Mouse (Mus musculus): Measurements from ENCODE around the gene Entr1. TPM values are rescaled to one million over a fixed set of nuclear protein-coding genes. Genes with fewer than 3 reads are reported as not detected.

Gene Entr1
- polyA plus RNA-seq (2012; rRNA removed; ENCODE audit: low replicate concordance) = 101 and 135 TPM in 2 replicates

DNA sequence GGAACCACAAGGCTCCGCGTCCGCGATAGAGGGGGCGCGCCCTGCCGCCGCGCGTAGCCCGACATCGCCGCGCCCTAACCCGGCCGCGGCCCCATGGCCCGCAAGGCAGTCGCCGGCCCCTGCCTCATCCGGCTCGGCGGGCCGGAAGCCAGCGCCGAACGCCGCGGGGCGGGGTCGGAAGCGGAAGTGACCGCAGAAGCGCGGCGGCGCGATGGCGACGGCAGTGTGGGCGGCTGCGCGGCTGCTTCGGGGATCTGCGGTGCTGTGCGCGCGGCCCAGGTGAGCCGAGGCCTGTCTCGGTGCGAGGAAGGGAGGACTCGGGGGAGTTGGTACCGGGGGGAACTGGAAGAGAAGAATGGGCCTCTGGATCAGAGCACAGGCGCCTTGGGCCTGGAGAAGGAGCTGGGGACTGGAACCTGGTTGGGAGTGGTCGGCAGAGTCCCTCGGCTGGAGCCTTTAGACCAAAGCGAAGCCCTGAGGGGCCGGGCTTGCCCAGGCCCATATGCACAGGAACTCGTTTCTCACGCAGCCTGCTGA is at the start of gene Entr1, which contains the start of gene Pmpca:
TSS of gene Entr1 (minus strand) at position 163 of the 537 bp plus-strand sequence.
TSS of gene Pmpca (plus strand) at position 186 of the 537 bp plus-strand sequence.

DNA sequence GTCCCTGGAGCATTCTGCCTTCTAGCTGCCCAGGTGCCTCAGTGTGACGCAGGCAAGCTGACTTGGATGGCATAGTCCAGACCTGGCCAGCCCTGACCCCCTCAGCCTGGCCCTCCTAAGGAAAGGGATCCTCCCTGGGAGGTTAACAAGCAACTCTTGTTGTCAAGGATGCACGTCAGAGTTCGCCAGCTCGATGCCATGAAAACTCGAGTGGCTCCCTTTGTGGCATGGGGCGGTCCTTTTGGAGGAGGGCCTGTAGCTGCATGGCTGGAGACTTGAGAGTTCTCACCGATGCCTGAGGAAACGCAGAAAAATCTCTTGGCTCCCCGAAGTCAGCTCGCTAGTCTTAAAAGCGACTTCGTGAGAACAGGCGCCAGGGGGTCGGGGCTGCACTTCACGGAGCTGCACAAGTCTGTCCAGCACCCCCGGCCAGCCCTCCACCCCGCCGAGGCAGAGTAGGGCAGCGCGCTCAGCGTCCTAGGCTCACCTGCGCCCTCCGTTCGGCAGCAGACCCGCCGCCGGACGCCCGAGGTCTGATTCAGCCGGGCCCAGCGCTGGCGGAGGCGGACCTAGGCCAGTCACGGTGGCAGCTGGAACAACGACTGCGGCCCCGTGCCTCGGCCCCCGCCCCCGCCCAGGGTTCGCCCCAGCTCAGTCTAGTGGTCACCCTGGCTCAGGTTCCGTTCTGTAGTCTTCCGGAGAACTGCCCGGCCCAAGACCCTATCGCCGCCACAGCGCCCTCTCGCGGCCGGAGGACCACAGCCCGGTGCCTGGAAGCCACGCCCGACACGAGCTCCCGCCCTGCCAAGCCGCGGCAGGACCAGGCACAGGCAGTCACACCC is 19.6 kb upstream of the Entr1 start, which contains the start of gene Inpp5e:
TSS of gene Inpp5e (minus strand) at position 689 of the 842 bp plus-strand sequence.

DNA sequence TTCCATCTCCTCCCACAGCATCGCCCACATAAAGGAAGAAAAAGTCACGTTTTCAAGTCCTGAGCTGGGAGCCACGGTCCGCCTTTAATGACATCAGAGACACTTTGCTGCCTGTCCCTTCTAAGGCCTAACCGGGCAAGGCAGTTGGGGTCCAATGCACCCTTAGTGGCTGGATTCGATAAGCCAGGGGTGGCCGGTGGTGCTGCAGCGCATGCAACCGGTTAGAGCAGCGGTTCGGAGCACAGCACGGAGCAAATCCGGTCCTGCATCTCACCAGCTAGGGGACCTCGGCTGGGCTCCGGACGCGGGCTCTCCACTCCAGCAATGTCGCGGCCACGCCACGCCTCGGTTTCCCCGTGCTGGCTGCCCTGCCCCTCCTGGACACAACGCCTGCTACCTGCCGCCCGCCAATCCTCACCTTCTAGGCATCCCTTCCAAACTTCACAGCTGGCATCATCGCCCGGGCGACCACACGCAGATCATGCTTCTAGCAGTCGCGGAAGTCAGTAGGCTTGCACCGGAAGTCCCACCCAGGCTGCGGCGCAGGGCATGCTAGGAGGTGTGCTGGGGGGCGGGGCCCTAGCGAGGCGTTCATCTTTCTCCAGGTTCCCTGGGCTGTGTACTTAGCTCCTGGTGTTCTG is 8.9 kb downstream of the Entr1 start, which contains the start of gene Snapc4:
TSS of gene Snapc4 (minus strand) at position 523 of the 641 bp plus-strand sequence.

DNA sequence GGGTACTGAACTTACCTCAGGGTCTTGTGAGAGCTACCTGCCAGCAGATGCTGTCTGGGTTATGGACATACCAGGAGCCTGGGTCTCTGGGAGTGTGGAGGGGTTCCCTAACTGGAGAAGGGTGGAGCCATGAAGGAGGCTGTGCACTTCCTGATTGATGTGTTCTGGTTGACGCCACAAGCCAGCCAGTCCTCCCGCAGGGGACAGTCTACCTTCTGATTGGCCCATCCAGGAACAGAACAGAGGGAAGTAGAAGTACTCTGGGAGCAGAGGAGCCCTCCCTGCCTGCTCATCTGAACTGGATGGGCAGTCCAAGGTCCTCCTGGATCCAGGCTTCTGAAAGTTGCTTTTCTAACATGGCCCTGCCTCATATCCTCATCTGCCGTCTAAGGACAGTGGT is 28.3 kb downstream of the Entr1 start, which contains the start of gene Card9:
TSS of gene Card9 (minus strand) at position 147 of the 400 bp plus-strand sequence.

DNA sequence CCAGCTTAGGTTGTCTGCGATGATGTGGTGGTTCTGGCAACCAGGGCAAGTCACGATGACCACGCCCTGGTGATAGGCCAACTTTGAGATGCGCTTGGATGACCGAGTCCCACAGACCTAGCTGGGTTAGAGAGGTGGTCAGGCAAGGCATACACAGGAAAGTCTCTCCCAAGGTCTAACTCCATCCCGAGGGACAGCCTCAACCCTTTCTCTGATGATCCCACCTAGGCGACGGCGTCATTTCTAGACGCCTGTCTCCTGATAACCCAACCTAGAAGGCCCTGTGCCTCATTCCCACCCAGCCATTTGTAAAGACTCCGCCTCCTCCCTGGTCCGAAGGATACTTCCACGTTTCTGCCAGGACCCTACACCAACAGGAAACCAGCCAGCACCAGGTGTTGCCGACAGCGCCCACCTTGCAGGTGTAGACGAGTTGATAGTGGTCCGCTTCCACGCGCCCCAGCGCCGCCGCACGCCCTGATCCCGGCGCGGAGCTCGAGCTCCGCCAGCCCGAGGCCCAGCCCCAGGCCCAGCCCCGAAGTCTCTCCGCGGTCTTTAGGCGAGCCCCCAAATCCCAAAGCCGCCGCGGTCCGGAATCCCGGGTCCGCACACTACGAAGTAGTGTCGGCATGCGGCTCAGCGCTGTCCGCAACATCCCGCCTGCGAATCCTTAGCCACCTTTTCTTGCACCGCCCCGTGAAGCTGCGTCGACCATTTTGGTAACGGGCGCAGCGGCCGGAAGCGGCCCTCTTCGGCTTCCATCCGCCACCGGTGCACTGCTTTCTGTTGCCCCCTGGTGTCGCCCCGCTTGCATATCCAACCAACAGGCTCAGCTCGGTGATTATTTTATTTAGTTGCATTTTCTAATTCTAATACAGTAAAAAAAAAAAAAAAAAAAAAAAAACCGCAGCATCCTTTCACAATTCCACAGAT is 37.5 kb downstream of the Entr1 start, which contains the start of gene Dnlz:
TSS of gene Dnlz (minus strand) at position 753 of the 933 bp plus-strand sequence.

Other genes with a start within 250 kb of the Entr1 start
- not detected in 2 replicates for gene Lhx3, start 181.0 kb downstream of the Entr1 start, polyA plus RNA-seq (2012; rRNA removed; ENCODE audit: low replicate concordance)
- gene Qsox2, start 151.8 kb downstream of the Entr1 start, polyA plus RNA-seq (2012; rRNA removed; ENCODE audit: low replicate concordance) = 14.7 and 18.8 TPM in 2 replicates
- gene Ccdc187, start 94.8 kb downstream of the Entr1 start, polyA plus RNA-seq (2012; rRNA removed; ENCODE audit: low replicate concordance) = 0.11 and 8.5 TPM in 2 replicates
- 16.2 and 35.7 TPM in 2 replicates for gene Gpsm1, start 73.8 kb downstream of the Entr1 start, polyA plus RNA-seq (2012; rRNA removed; ENCODE audit: low replicate concordance)
- gene Dnlz, start 37.2 kb downstream of the Entr1 start, polyA plus RNA-seq (2012; rRNA removed; ENCODE audit: low replicate concordance) = 29.0 and 35.4 TPM in 2 replicates
- gene Card9, start 28.4 kb downstream of the Entr1 start, polyA plus RNA-seq (2012; rRNA removed; ENCODE audit: low replicate concordance) = 5.6 and 7.3 TPM in 2 replicates
- 27.9 and 57.8 TPM in 2 replicates for gene Snapc4, start 8.7 kb downstream of the Entr1 start, polyA plus RNA-seq (2012; rRNA removed; ENCODE audit: low replicate concordance)
- gene Pmpca, start within 50 bp of the Entr1 start, polyA plus RNA-seq (2012; rRNA removed; ENCODE audit: low replicate concordance) = 53.8 and 54.1 TPM in 2 replicates
- gene Inpp5e, start 19.9 kb upstream of the Entr1 start, polyA plus RNA-seq (2012; rRNA removed; ENCODE audit: low replicate concordance) = 24.4 and 34.8 TPM in 2 replicates
- gene Sec16a, start 55.9 kb upstream of the Entr1 start, polyA plus RNA-seq (2012; rRNA removed; ENCODE audit: low replicate concordance) = 64.2 and 91.7 TPM in 2 replicates
- 46.1 and 48.7 TPM in 2 replicates for gene Notch1, start 127.3 kb upstream of the Entr1 start, polyA plus RNA-seq (2012; rRNA removed; ENCODE audit: low replicate concordance)
- 452 and 898 TPM in 2 replicates for gene Egfl7, start 190.7 kb upstream of the Entr1 start, polyA plus RNA-seq (2012; rRNA removed; ENCODE audit: low replicate concordance)
- not detected in 2 replicates for gene Gm20532, start 197.3 kb upstream of the Entr1 start, polyA plus RNA-seq (2012; rRNA removed; ENCODE audit: low replicate concordance)
- 1,001 and 1,831 TPM in 2 replicates for gene Agpat2, start 215.1 kb upstream of the Entr1 start, polyA plus RNA-seq (2012; rRNA removed; ENCODE audit: low replicate concordance)
- 39.7 and 59.8 TPM in 2 replicates for gene Fam69b, start 239.1 kb upstream of the Entr1 start, polyA plus RNA-seq (2012; rRNA removed; ENCODE audit: low replicate concordance)

Measured in subcutaneous adipose tissue, adult 2 months (tissue).